Mouse (Mus musculus) lung, embryonic 14.5 days (tissue): ENCODE data around the gene Tmem120b. TPM values are rescaled to one million over a fixed set of nuclear protein-coding genes. Genes with fewer than 3 reads are reported as not detected.
"Not testable (repeated sequence)": the region's sequence is repeated elsewhere in the genome, so short reads cannot be mapped to it uniquely, and the experiment has no call there.

Experiments
- ATAC-seq: fragments of 200-750 bp; cut with Nextera tagmentation; 2 replicates; pipeline ENCODE4 v1.8.0; 2017; ENCODE audit warnings: mild to moderate bottlenecking, moderate TSS enrichment, moderate library complexity; ENCODE audit not compliant: insufficient read depth
- DNase-seq: peaks from one replicate; pipeline ENCODE4 v3.0.0-alpha.2; 2015
- H3K27ac ChIP-seq: fragments of 300-500 bp; sonication (generic); 2 replicates; pipeline ENCODE4 v1.5.1; 2014; ENCODE audit warnings: low read depth, mild to moderate bottlenecking, moderate library complexity
- H3K27me3 ChIP-seq: fragments of 300-500 bp; sonication (generic); 2 replicates; pipeline ENCODE4 v1.6.1; 2014; ENCODE audit warnings: low read length, control low read depth; ENCODE audit not compliant: insufficient read depth
- H3K36me3 ChIP-seq: fragments of 300-500 bp; sonication (generic); 2 replicates; pipeline ENCODE4 v1.6.1; 2014; ENCODE audit warnings: control low read depth; ENCODE audit not compliant: insufficient read depth
- H3K4me1 ChIP-seq: fragments of 300-500 bp; sonication (generic); 2 replicates; pipeline ENCODE4 v1.6.1; 2014; ENCODE audit warnings: antibody characterized with exemption, control low read depth; ENCODE audit not compliant: insufficient read depth
- H3K4me2 ChIP-seq: fragments of 300-500 bp; sonication (generic); 2 replicates; pipeline ENCODE4 v1.6.1; 2014; ENCODE audit warnings: mild to moderate bottlenecking
- H3K4me3 ChIP-seq: fragments of 300-500 bp; sonication (generic); 2 replicates; pipeline ENCODE4 v1.5.1; 2014; ENCODE audit warnings: low read depth, low read length
- H3K9ac ChIP-seq: fragments of 300-500 bp; sonication (generic); 2 replicates; pipeline ENCODE4 v1.6.1; 2014
- H3K9me3 ChIP-seq: fragments of 300-500 bp; sonication (generic); 2 replicates; pipeline ENCODE4 v1.6.1; 2016; ENCODE audit warnings: low read depth, low read length, control low read depth
- CTCF ChIP-seq: IDR thresholded peaks from 2 replicates; pipeline ENCODE4 v1.5.1; 2016; ENCODE audit warnings: antibody characterized with exemption, low read depth
- WGBS: fragments of 180-500 bp; shearing (Covaris S2); extraction: QIAGEN DNeasy Blood & Tissue Kit; methylation state at CpG from one replicate; pipeline ENCODE4 v1.1.7; 2014; 5-methylcytosine and 5-hydroxymethylcytosine counted together
- polyA plus RNA-seq: library from polyadenylated mRNA; unstranded; fragments of >200 nt; fragmentation: Nextera tagmentation; extraction: Ambion mirVana; gene quantifications from 2 replicates; pipeline ENCODE4 v1.2.1, GENCODE M21; 2014

Tmem120b gene
- polyA plus RNA-seq, 1 experiment from 2014 or later, result 10.0 TPM

GRCm38 (mm10) chr5:123050918-123051317, 17.3 kb upstream of the Tmem120b start:
- Histone ChIP-seq H3K27me3 (no peaks in the 10 kb centered on the region), H3K9me3 (no peaks in the 10 kb centered on the region), H3K4me3 (no peak overlapping the region), H3K4me1 (0 out of 2 replicates have a peak, but pooled peaks cover 3% of the 10 kb centered on the region), H3K4me2 (no peak overlapping the region), H3K9ac (no peak overlapping the region), H3K27ac (no peak overlapping the region), H3K36me3 (no peaks in the 10 kb centered on the region)
- ATAC-seq (no peak), DNase-seq (no peak)
- 83% methylated on average over 9 of the region's 9 CpGs for WGBS
- no peak for TF ChIP-seq CTCF

GRCm38 (mm10) chr5:123051736-123052135, 16.5 kb upstream of the Tmem120b start:
- H3K27me3 ChIP-seq, result no peaks in the 10 kb centered on the region
- TF ChIP-seq CTCF, result no peak; the same call in 1 of the 2 replicates
- H3K4me3 ChIP-seq, result no peak overlapping the region
- WGBS, result 82% methylated on average over 5 of the region's 5 CpGs
- ATAC-seq (no peak), DNase-seq (no peak)
- H3K9ac ChIP-seq, result no peak overlapping the region
- no peak overlapping the region for H3K27ac ChIP-seq
- H3K4me2 ChIP-seq, result no peak overlapping the region
- 0 out of 2 replicates have a peak, but pooled peaks cover 3% of the 10 kb centered on the region for H3K4me1 ChIP-seq
- H3K36me3 ChIP-seq, result no peaks in the 10 kb centered on the region
- H3K9me3 ChIP-seq, result no peaks in the 10 kb centered on the region

GRCm38 (mm10) chr5:123057366-123058250, 10.6 kb upstream of the Tmem120b start:
- H3K4me1 ChIP-seq, result peaks cover 2% of the 10 kb centered on the region; the same call in 1 of the 2 replicates
- 8% methylated on average over 48 of the region's 48 CpGs for WGBS
- H3K9ac ChIP-seq, result peak overlapping the region; percentile 53
- H3K27me3 ChIP-seq, result no peaks in the 10 kb centered on the region
- H3K9me3 ChIP-seq, result no peaks in the 10 kb centered on the region
- peak overlapping the region; percentile 44; the same call in 1 of the 2 replicates for H3K27ac ChIP-seq
- TF ChIP-seq CTCF, result peak; percentile 67
- no peaks in the 10 kb centered on the region for H3K36me3 ChIP-seq
- peak; percentile 100 for DNase-seq
- H3K4me2 ChIP-seq, result peak overlapping the region; percentile 63
- H3K4me3 ChIP-seq, result peak overlapping the region; percentile 38
- ATAC-seq, result peak; percentile 94

- 34% methylated on average over 16 of the region's 16 CpGs for WGBS
- Histone ChIP-seq H3K9ac (peak overlapping the region; percentile 53), H3K27ac (peak overlapping the region; percentile 44), H3K9me3 (no peaks in the 10 kb centered on the region), H3K36me3 (no peaks in the 10 kb centered on the region), H3K27me3 (no peaks in the 10 kb centered on the region), H3K4me2 (peak overlapping the region; percentile 63), H3K4me1 (peaks cover 2% of the 10 kb centered on the region; the same call in 1 of the 2 replicates), H3K4me3 (peak overlapping the region; percentile 38)
- no peak for ATAC-seq
- TF ChIP-seq CTCF, result no peak
- DNase-seq, result no peak
These were observed 9.7 kb upstream of the Tmem120b start for GRCm38 (mm10) chr5:123058251-123059102.

GRCm38 (mm10) chr5:123059757-123060520, 8.3 kb upstream of the Tmem120b start:
- WGBS, result 11% methylated on average over 14 of the region's 14 CpGs
- ATAC-seq, result no peak
- Histone ChIP-seq H3K4me2 (peak overlapping the region; percentile 18; the same call in 1 of the 2 replicates), H3K27ac (peak overlapping the region; percentile 42; the same call in 1 of the 2 replicates), H3K4me1 (peaks cover 2% of the 10 kb centered on the region; the same call in 1 of the 2 replicates), H3K4me3 (no peak overlapping the region), H3K9ac (0 out of 2 replicates have a peak overlapping the region, but pooled peaks have one; percentile 20), H3K27me3 (no peaks in the 10 kb centered on the region), H3K36me3 (no peaks in the 10 kb centered on the region), H3K9me3 (no peaks in the 10 kb centered on the region)
- peak; percentile 69 for TF ChIP-seq CTCF
- peak; percentile 67 for DNase-seq

GRCm38 (mm10) chr5:123060706-123061401, 7.4 kb upstream of the Tmem120b start:
- TF ChIP-seq CTCF, result no peak
- ATAC-seq (no peak), DNase-seq (no peak)
- Histone ChIP-seq H3K27ac (no peak overlapping the region), H3K9me3 (no peaks in the 10 kb centered on the region), H3K4me2 (no peak overlapping the region; the same call in 1 of the 2 replicates), H3K27me3 (no peaks in the 10 kb centered on the region), H3K36me3 (no peaks in the 10 kb centered on the region), H3K9ac (0 out of 2 replicates have a peak overlapping the region, but pooled peaks have one; percentile 20), H3K4me3 (no peak overlapping the region), H3K4me1 (peaks cover 2% of the 10 kb centered on the region; the same call in 1 of the 2 replicates)
- 59% methylated on average over 9 of the region's 9 CpGs for WGBS

GRCm38 (mm10) chr5:123061402-123061749, 6.8 kb upstream of the Tmem120b start:
- not testable (repeated sequence) for H3K27ac ChIP-seq, H3K4me1 ChIP-seq, H3K4me2 ChIP-seq, ATAC-seq, H3K4me3 ChIP-seq, H3K9me3 ChIP-seq, DNase-seq, H3K36me3 ChIP-seq, H3K27me3 ChIP-seq, H3K9ac ChIP-seq
- 71% methylated on average over 5 of the region's 6 CpGs for WGBS
